ENCODE assay signal across 8 mouse cellular contexts in genomic region chr8:126583534-126583933, GRCm38 (mm10). TPM values are rescaled to one million over a fixed set of nuclear protein-coding genes. Genes with fewer than 3 reads are reported as not detected.
A peak's percentile ranks its signal among the peaks of the same experiment; 100 is the strongest.
DNase-seq lines count a peak whose midpoint lies in the region; ATAC-seq and TF ChIP-seq lines count a peak whose summit lies in the region.

No protein-coding gene starts in this region.

- peak overlapping the region; percentile 97 to 99 for H3K27ac ChIP-seq in heart, embryonic 14.5 days (replicated peaks in 1 of 2; ENCODE audit: control insufficient read depth in 1 of 2, insufficient read depth in 1 of 2, low read depth in 2 of 2, low read length in 2 of 2)
- H3K27ac ChIP-seq in kidney, postnatal 0 days = peak overlapping the region; percentile 95

- peak overlapping the region; percentile 32 to 38; a peak in 3 of 4 replicates for H3K4me3 ChIP-seq in heart, embryonic 14.5 days (ENCODE audit: control insufficient read depth in 1 of 2, insufficient read depth in 1 of 2, low read depth in 1 of 2, low read length in 2 of 2)
- H3K4me3 ChIP-seq in kidney, postnatal 0 days (replicated peaks; ENCODE audit: low read depth, low read length) = peak overlapping the region; percentile 41

- no peaks in the 10 kb centered on the region for H3K27me3 ChIP-seq in heart, embryonic 14.5 days (ENCODE audit: control insufficient read depth, insufficient read depth, low read length)
- no peaks in the 10 kb centered on the region for H3K27me3 ChIP-seq in kidney, postnatal 0 days (ENCODE audit: insufficient read depth, low read length)

- H3K9ac ChIP-seq in heart, embryonic 14.5 days (ENCODE audit: low read length) = peak overlapping the region; percentile 81
- H3K9ac ChIP-seq in kidney, postnatal 0 days (ENCODE audit: low read depth, low read length) = peak overlapping the region; percentile 76; the same call in 1 of the 2 replicates

- intact Hi-C loops in left cerebral cortex, postnatal 36 days (cut with DNase I) = loop anchor here (5.0 kb wide), 1 partner anchor 339 kb away; no protein-coding TSS in a partner anchor

- TF ChIP-seq CTCF in kidney, postnatal 0 days (IDR thresholded peaks at IDR 0.05; ENCODE audit: low read depth) = no peak

- H3K4me2 ChIP-seq in heart, embryonic 14.5 days (ENCODE audit: low read length) = peak overlapping the region; percentile 85
- peak overlapping the region; percentile 99 for H3K4me2 ChIP-seq in kidney, postnatal 0 days (ENCODE audit: low read length)

- ATAC-seq in heart, embryonic 14.5 days (ENCODE audit: insufficient number of reproducible peaks, insufficient read depth, low FRiP score, low read depth) = peak; percentile 29; the same call in 1 of the 2 replicates
- ATAC-seq in kidney, postnatal 0 days (replicated peaks; ENCODE audit: low FRiP score, low read depth) = peak; percentile 43

- peaks cover 36% of the 10 kb centered on the region for H3K36me3 ChIP-seq in heart, embryonic 14.5 days (ENCODE audit: control insufficient read depth, insufficient read depth, low read length)
- H3K36me3 ChIP-seq in kidney, postnatal 0 days (ENCODE audit: insufficient read depth, low read length) = peaks cover 12% of the 10 kb centered on the region; the same call in 1 of the 2 replicates

- H3K4me1 ChIP-seq in heart, embryonic 14.5 days (ENCODE audit: control insufficient read depth in 2 of 2, insufficient read depth in 2 of 2, low read length in 2 of 2) = peaks cover 18 to 55% of the 10 kb centered on the region in 2 experiments
- peaks cover 22% of the 10 kb centered on the region for H3K4me1 ChIP-seq in kidney, postnatal 0 days (replicated peaks; ENCODE audit: insufficient read depth, low read length)

- 8% methylated on average over 13 of the region's 13 CpGs for WGBS in heart, embryonic 14.5 days
- 5% methylated on average over 13 of the region's 13 CpGs for WGBS in kidney, postnatal 0 days

- H3K9me3 ChIP-seq in heart, embryonic 14.5 days (ENCODE audit: control insufficient read depth, low read length) = no peaks in the 10 kb centered on the region
- no peaks in the 10 kb centered on the region for H3K9me3 ChIP-seq in kidney, postnatal 0 days (replicated peaks; ENCODE audit: low read length)

- peak; percentile 68 for DNase-seq in embryo, embryonic 10 days (ENCODE audit: low spot score)
- no peak for DNase-seq in embryo, embryonic 9.5 days (ENCODE audit: extremely low spot score)
- peak; percentile 49 to 62 for DNase-seq in cerebellum, postnatal 10 days
- peak; percentile 73 for DNase-seq in kidney, postnatal 0 days (ENCODE audit: low spot score)
- DNase-seq in lung, postnatal 4 days = peak; percentile 50 to 63
- no peak for DNase-seq in left cerebral cortex, postnatal 36 days (ENCODE audit: low spot score in 2 of 2)
- no peak for DNase-seq in spleen, postnatal 36 days (ENCODE audit: low spot score in 2 of 2)

RNA-seq across cellular contexts. Expression of gene Irf2bp2, which starts 10.3 kb away (rescaled TPM):
- polyA plus RNA-seq in heart, embryonic 14.5 days (2014; fragmentation: Nextera tagmentation; extraction: Ambion mirVana) = 8.1 and 9.1 TPM in 2 replicates
- polyA plus RNA-seq in kidney, postnatal 0 days (2015; fragmentation: Nextera tagmentation; extraction: Ambion mirVana) = 15.6 and 16.2 TPM in 2 replicates
- 10 to 100 TPM; 54.3 to 63.3 TPM for total RNA-seq in left cerebral cortex, postnatal 36 days (2021)

Comparison
In these comparisons a context has a peak if more than half of its experiments do, and no peak if none do; other contexts are left out.
1. DNase-seq: peak in embryo, embryonic 10 days (single experiment), cerebellum, postnatal 10 days (2 of 2), kidney, postnatal 0 days (single experiment) and lung, postnatal 4 days (2 of 2); none in embryo, embryonic 9.5 days (single experiment), left cerebral cortex, postnatal 36 days (0 of 2) and spleen, postnatal 36 days (0 of 2).